Mouse (Mus musculus): ENCODE results near the gene Ocm. TPM values are rescaled to one million over a fixed set of nuclear protein-coding genes. Genes with fewer than 3 reads are reported as not detected.

Gene Ocm
- polyA plus RNA-seq, 1 experiment from 2014 or later: not detected

DNA sequence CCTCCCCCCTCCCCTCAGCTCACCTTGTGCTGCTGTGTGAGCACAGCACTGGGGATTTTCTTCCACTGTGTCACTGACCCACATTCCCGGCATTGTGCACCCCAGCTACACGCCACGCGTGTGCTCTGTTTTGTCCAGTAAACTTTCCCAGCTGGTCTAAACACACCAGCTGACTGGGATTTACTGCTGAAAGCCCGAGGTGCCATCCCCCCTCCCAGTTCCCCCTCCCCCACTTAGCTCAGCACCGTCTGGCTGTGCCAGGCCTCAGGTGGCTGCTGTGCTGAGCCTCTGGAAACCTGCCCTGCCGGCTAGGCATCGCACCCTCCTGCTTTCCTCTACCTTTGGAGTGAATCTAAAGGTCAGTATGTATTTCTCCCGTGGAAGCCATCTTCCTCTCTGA is 45.6 kb downstream of the Ocm start:
- no peaks in the 10 kb centered on the region; the same call in 1 of the 2 replicates for H3K27me3 ChIP-seq
- ATAC-seq (ENCODE audit: insufficient read depth): no peak
- WGBS (ENCODE audit: insufficient replicate concordance): 53% methylated on average over 9 of the region's 9 CpGs

DNA sequence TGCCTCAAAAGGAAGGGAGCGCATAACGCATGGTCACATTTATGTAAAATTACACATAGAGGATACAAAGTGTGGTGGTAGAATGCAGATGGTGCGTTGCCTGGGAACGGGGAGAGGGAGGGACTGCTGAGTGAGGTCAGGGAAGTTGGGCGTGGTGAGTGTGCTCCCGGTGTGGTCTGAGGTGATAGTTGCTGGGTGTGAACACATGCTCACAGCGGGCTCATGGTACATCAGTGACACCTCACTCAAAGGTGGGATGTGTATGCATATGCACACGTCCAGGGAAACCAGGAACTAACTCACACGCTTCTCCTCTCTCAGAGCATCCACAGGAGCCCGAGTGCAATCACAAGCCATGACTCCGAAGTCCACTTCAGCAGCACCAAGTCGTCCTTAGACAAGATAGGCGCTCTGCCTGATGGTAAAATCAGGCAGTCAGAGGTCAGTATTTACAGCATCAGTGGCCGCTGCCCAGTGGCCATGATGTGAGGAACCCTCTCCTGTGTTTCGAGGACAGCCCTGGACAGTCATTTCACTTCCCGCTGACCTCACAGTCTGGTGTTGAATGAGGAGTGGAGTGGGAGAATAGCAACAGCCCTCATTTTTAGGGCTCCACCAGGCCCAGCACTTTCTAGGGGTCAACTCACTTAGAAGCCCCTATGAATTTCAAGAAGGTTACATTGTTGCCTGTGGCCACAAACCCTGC is 49.6 kb downstream of the Ocm start:
- ATAC-seq (ENCODE audit: insufficient read depth): peak; percentile 91
- Histone ChIP-seq H3K36me3 (replicated peaks) (no peaks in the 10 kb centered on the region), H3K4me2 (peak overlapping the region; percentile 63), H3K27me3 (no peaks in the 10 kb centered on the region; the same call in 1 of the 2 replicates), H3K9ac (no peak overlapping the region), H3K27ac (replicated peaks) (peak overlapping the region; percentile 91), H3K4me1 (replicated peaks) (peaks cover 57% of the 10 kb centered on the region), H3K4me3 (replicated peaks) (peak overlapping the region; percentile 10; the same call in 1 of the 2 replicates), H3K9me3 (replicated peaks) (no peaks in the 10 kb centered on the region)
- 52% methylated on average over 16 of the region's 16 CpGs for WGBS (ENCODE audit: insufficient replicate concordance)

More for the DNA sequence above, 45.6 kb downstream of the Ocm start:
- Histone ChIP-seq H3K27ac (replicated peaks) (no peak overlapping the region), H3K4me3 (replicated peaks) (no peak overlapping the region), H3K4me2 (no peak overlapping the region), H3K9ac (no peak overlapping the region), H3K36me3 (replicated peaks) (peaks cover 24% of the 10 kb centered on the region), H3K4me1 (replicated peaks) (peaks cover 25% of the 10 kb centered on the region), H3K9me3 (replicated peaks) (no peaks in the 10 kb centered on the region)

DNA sequence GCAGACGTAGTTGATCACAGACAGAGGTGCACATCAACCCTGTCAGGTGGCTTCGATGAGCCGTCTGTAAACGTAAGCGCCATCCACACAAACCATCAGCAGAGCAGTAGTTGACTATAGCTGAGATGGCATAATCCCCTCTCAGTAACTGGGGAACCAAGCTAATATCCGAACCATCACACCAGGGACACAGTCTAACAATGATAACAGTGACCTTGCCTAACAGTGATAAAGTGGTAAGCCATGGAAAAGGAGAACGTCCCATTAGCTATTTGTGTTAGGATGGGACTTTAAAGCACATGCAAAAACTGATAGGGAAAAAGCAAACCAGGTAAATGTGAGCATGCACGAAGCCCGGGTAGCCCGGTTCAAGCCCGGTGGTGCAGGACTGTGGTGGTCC is 50.2 kb downstream of the Ocm start:
- WGBS (ENCODE audit: insufficient replicate concordance): 65% methylated on average over 11 of the region's 11 CpGs
- H3K36me3 ChIP-seq (replicated peaks): no peaks in the 10 kb centered on the region
- H3K4me3 ChIP-seq (replicated peaks): 0 out of 2 replicates have a peak overlapping the region, but pooled peaks have one; percentile 10
- no peaks in the 10 kb centered on the region for H3K9me3 ChIP-seq (replicated peaks)
- H3K27me3 ChIP-seq: no peaks in the 10 kb centered on the region; the same call in 1 of the 2 replicates
- H3K9ac ChIP-seq: no peak overlapping the region
- peaks cover 59% of the 10 kb centered on the region for H3K4me1 ChIP-seq (replicated peaks)
- peak overlapping the region; percentile 91 for H3K27ac ChIP-seq (replicated peaks)
- peak; percentile 60 for ATAC-seq (ENCODE audit: insufficient read depth)
- H3K4me2 ChIP-seq: peak overlapping the region; percentile 63

DNA sequence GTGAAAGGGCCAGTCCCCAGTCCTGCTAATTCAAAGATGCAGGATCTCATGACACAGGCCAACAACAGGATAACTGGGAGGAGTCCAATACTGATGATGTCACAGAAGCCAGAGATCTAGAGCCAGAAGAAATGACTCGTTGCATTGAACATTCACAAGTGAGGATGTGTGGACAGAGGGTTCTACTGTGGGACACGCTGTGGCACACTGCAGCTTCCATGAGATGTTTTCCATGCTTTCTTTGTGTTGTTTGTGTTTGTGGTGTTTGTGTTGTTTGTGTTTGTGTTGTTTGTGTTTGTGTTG is 50.9 kb downstream of the Ocm start:
- H3K9ac ChIP-seq: no peak overlapping the region
- 26% methylated on average over 2 of the region's 2 CpGs for WGBS (ENCODE audit: insufficient replicate concordance)
- H3K27ac ChIP-seq (replicated peaks): peak overlapping the region; percentile 91
- H3K4me3 ChIP-seq (replicated peaks): no peak overlapping the region
- H3K27me3 ChIP-seq: no peaks in the 10 kb centered on the region; the same call in 1 of the 2 replicates
- peak overlapping the region; percentile 63 for H3K4me2 ChIP-seq
- no peaks in the 10 kb centered on the region for H3K36me3 ChIP-seq (replicated peaks)
- no peaks in the 10 kb centered on the region for H3K9me3 ChIP-seq (replicated peaks)
- ATAC-seq (ENCODE audit: insufficient read depth): peak; percentile 11
- H3K4me1 ChIP-seq (replicated peaks): peaks cover 59% of the 10 kb centered on the region

DNA sequence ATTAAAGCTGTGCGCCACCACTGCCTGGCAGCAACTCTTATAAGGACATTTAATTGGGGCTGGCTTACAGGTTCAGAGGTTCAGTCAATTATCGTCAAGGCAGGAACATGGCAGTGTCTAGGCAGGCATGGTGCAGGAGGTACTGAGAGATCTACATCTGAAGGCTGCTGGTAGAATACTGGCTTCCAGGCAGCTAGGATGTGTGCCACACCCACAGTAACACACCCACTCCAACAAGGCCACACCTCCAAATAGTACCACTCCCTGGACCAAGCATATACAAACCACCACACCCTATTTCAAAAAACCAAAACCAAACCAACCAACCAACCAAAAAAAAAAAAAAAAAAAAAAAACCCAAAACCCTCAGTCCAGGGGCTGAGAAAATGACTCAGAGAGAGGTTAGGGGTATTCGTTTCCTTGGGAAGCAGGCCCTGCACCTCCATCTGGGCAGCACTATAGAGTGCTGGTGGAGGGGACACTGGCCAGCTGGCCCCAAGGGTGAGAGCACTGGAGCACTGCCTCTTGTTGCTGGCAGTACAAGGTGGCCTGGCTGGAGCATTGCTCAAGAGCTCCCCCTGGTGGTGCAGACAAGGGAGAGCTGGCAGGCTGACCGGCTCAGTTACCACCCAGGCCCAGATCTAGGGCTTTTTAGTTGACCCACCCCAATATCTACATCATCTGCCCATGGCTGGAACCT is 51.4 kb downstream of the Ocm start:
- peak overlapping the region; percentile 63 for H3K4me2 ChIP-seq

DNA sequence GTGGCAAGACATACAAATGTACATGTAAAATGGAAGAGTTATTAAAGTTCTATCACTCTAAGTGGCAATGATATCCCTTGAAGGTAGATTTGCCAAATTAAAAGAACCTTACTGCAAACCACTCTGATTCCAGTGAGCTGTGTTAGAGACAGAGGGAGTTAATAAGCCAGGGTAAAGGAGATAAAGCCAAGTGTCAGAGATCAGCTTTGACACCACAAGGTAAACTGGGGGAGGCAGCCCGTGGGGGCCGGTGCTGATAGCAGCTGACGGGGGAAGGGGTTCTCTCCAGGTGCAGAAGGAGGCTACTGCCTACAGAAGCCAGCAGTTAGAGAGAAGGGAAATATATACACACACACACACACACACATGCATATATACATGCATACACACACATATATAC is 53.8 kb downstream of the Ocm start:
- Histone ChIP-seq H3K4me2 (no peak overlapping the region), H3K36me3 (replicated peaks) (no peaks in the 10 kb centered on the region), H3K9ac (peak overlapping the region; percentile 12; the same call in 1 of the 2 replicates), H3K27ac (replicated peaks) (peak overlapping the region; percentile 6; the same call in 1 of the 2 replicates), H3K9me3 (replicated peaks) (no peaks in the 10 kb centered on the region), H3K4me3 (replicated peaks) (no peak overlapping the region), H3K4me1 (replicated peaks) (peaks cover 52% of the 10 kb centered on the region), H3K27me3 (no peaks in the 10 kb centered on the region)
- 3% methylated on average over 3 of the region's 3 CpGs for WGBS (ENCODE audit: insufficient replicate concordance)
- no peak for ATAC-seq (ENCODE audit: insufficient read depth)

More for the DNA sequence above, 51.4 kb downstream of the Ocm start:
- 42% methylated on average over 4 of the region's 4 CpGs for WGBS (ENCODE audit: insufficient replicate concordance)
- Histone ChIP-seq H3K4me3 (replicated peaks) (no peak overlapping the region), H3K36me3 (replicated peaks) (no peaks in the 10 kb centered on the region), H3K9me3 (replicated peaks) (no peaks in the 10 kb centered on the region), H3K27ac (replicated peaks) (peak overlapping the region; percentile 91), H3K9ac (no peak overlapping the region), H3K27me3 (no peaks in the 10 kb centered on the region; the same call in 1 of the 2 replicates), H3K4me1 (replicated peaks) (peaks cover 59% of the 10 kb centered on the region)
- ATAC-seq (ENCODE audit: insufficient read depth): peak; percentile 83

Other genes starting within 250 kb of the Ocm start
- 114 and 120 TPM in 2 replicates for gene Eif2ak1, start 208.9 kb downstream of the Ocm start, polyA plus RNA-seq (2015; fragmentation: Nextera tagmentation; extraction: Ambion mirVana)
- 0.30 and 0.39 TPM in 2 replicates for gene Ankrd61, start 129.0 kb downstream of the Ocm start, polyA plus RNA-seq (2015; fragmentation: Nextera tagmentation; extraction: Ambion mirVana)
- gene Aimp2, start 116.8 kb downstream of the Ocm start, polyA plus RNA-seq (2015; fragmentation: Nextera tagmentation; extraction: Ambion mirVana): 44.1 TPM in 2 replicates
- gene Pms2, start 116.7 kb downstream of the Ocm start, polyA plus RNA-seq (2015; fragmentation: Nextera tagmentation; extraction: Ambion mirVana): 11.7 and 14.5 TPM in 2 replicates
- 0.20 and 0.33 TPM in 2 replicates for gene Gm42421, start 98.5 kb downstream of the Ocm start, polyA plus RNA-seq (2015; fragmentation: Nextera tagmentation; extraction: Ambion mirVana)
- gene Rsph10b, start 93.6 kb downstream of the Ocm start, polyA plus RNA-seq (2015; fragmentation: Nextera tagmentation; extraction: Ambion mirVana): 0.40 and 0.70 TPM in 2 replicates
- 32.9 and 35.7 TPM in 2 replicates for gene Ccz1, start 11.8 kb downstream of the Ocm start, polyA plus RNA-seq (2015; fragmentation: Nextera tagmentation; extraction: Ambion mirVana)
- 2.0 and 2.2 TPM in 2 replicates for gene Lmtk2, start 73.8 kb upstream of the Ocm start, polyA plus RNA-seq (2015; fragmentation: Nextera tagmentation; extraction: Ambion mirVana)
- 0.56 and 1.3 TPM in 2 replicates for gene Bhlha15, start 163.6 kb upstream of the Ocm start, polyA plus RNA-seq (2015; fragmentation: Nextera tagmentation; extraction: Ambion mirVana)
- 3.1 and 3.3 TPM in 2 replicates for gene Tecpr1, start 196.9 kb upstream of the Ocm start, polyA plus RNA-seq (2015; fragmentation: Nextera tagmentation; extraction: Ambion mirVana)
- 20.3 and 21.0 TPM in 2 replicates for gene Bri3, start 217.8 kb upstream of the Ocm start, polyA plus RNA-seq (2015; fragmentation: Nextera tagmentation; extraction: Ambion mirVana)